Mouse (Mus musculus) lung, adult 2 months (tissue): ENCODE measurements at regions not wholly inside any gene's neighbourhood (a gene's known extent, or its start where the extent isn't known, plus 50 kb on each side); places are given as distances from the start of the nearest gene placed in this dataset.

Experiments
- CTCF ChIP-seq: fragments of 200-500 bp; IDR thresholded peaks from 2 replicates; pipeline ENCODE4 v1.5.1; 2011; ENCODE audit warnings: mild to moderate bottlenecking, low read length, control low read depth; ENCODE audit not compliant: insufficient read depth
- POLR2A ChIP-seq: fragments of 200-500 bp; IDR thresholded peaks from 2 replicates; pipeline ENCODE4 v1.6.1; 2011; ENCODE audit warnings: low read depth, mild to moderate bottlenecking, control low read depth, low read length, borderline replicate concordance; ENCODE audit errors: extremely low read depth

DNA sequence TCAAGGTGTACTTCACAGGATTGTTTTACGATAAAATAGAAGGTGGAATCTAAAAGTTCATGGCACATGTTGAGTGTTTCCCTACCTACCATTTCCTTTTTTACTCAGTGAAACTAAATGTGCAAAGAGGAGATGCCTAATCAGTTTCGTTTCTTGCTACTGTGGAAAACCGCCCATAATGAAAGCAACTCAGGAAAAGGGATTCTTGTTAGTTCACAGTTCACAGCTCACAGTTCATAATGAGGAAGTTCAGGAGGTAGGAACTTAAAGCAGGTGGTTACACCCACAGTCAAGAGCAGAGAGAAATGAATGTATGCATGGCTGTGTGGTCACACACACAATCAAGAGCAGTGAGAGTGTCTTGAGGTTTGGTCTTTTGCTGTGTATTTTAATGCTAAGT, 90.6 kb downstream of the Adamts1 start:
- TF ChIP-seq CTCF (no peak), POLR2A (no peak)
